Mouse (Mus musculus) erythroblast, embryonic 14.5 days (primary cell): ENCODE results near the gene Gm5737. TPM values are rescaled to one million over a fixed set of nuclear protein-coding genes. Genes with fewer than 3 reads are reported as not detected.
A peak's percentile ranks its signal among the peaks of the same experiment; 100 is the strongest.

Experiments used
- H3K27me3 ChIP-seq: 2 replicates; pipeline ENCODE4 v1.6.1; 2012; ENCODE audit warnings: inconsistent platforms; ENCODE audit not compliant: control insufficient read depth
- H3K36me3 ChIP-seq: 2 replicates; pipeline ENCODE4 v1.6.1; 2012; ENCODE audit warnings: mild to moderate bottlenecking, inconsistent platforms; ENCODE audit not compliant: control insufficient read depth
- H3K4me1 ChIP-seq: 2 replicates; pipeline ENCODE4 v1.6.1; 2012; ENCODE audit warnings: inconsistent platforms; ENCODE audit not compliant: control insufficient read depth
- H3K4me3 ChIP-seq: replicated peaks from 2 replicates; pipeline ENCODE3; 2012; ENCODE audit warnings: moderate library complexity, mild to moderate bottlenecking, inconsistent platforms
- H3K9me3 ChIP-seq: 2 replicates; pipeline ENCODE4 v1.6.1; 2012; ENCODE audit warnings: low read length, inconsistent platforms, mixed read lengths; ENCODE audit not compliant: control insufficient read depth
- GATA1 ChIP-seq: IDR thresholded peaks from 2 replicates; pipeline ENCODE4 v1.6.1; 2012; ENCODE audit warnings: low read length, inconsistent platforms, mixed read lengths
- TAL1 ChIP-seq: IDR thresholded peaks from 3 replicates; pipeline ENCODE4 v1.6.1; 2012; ENCODE audit warnings: low read length, inconsistent platforms, mixed read lengths
- polyA plus RNA-seq: library from polyadenylated mRNA; stranded (reverse); fragments of >175 nt; gene quantifications from 2 replicates; pipeline ENCODE4 v1.2.3, GENCODE M21; 2012

The Gm5737 gene
- polyA plus RNA-seq, 1 experiment: not detected

- H3K36me3 ChIP-seq: peaks cover 99% of the 10 kb centered on the region
- TF ChIP-seq GATA1 (no peak), TAL1 (no peak)
- no peaks in the 10 kb centered on the region for H3K27me3 ChIP-seq
Measured at GRCm38 (mm10) chr7:120870431-120871008, 58.4 kb downstream of the Gm5737 start.

GRCm38 (mm10) chr7:120873083-120873482 is 60.9 kb downstream of the Gm5737 start:
- Histone ChIP-seq H3K4me3 (no peak overlapping the region), H3K27me3 (no peaks in the 10 kb centered on the region), H3K36me3 (peaks cover 98% of the 10 kb centered on the region), H3K4me1 (peaks cover 94% of the 10 kb centered on the region), H3K9me3 (no peaks in the 10 kb centered on the region)
- no peak for TF ChIP-seq TAL1
- TF ChIP-seq GATA1: no peak

More at GRCm38 (mm10) chr7:120870431-120871008, 58.4 kb downstream of the Gm5737 start:
- Histone ChIP-seq H3K4me3 (no peak overlapping the region), H3K4me1 (peaks cover 96% of the 10 kb centered on the region), H3K9me3 (no peaks in the 10 kb centered on the region)

- Histone ChIP-seq H3K36me3 (peaks cover 98% of the 10 kb centered on the region), H3K9me3 (no peaks in the 10 kb centered on the region), H3K4me3 (peak overlapping the region; percentile 63), H3K27me3 (no peaks in the 10 kb centered on the region), H3K4me1 (peaks cover 93% of the 10 kb centered on the region)
- TF ChIP-seq GATA1 (no peak), TAL1 (no peak)
Measured at GRCm38 (mm10) chr7:120874021-120874420, 61.9 kb downstream of the Gm5737 start.

GRCm38 (mm10) chr7:120874764-120875539 is 62.8 kb downstream of the Gm5737 start:
- TF ChIP-seq GATA1: peak; percentile 96
- TF ChIP-seq TAL1: peak; percentile 97
- Histone ChIP-seq H3K4me3 (peak overlapping the region; percentile 63), H3K36me3 (peaks cover 99% of the 10 kb centered on the region), H3K9me3 (no peaks in the 10 kb centered on the region), H3K27me3 (no peaks in the 10 kb centered on the region), H3K4me1 (peaks cover 94% of the 10 kb centered on the region)

GRCm38 (mm10) chr7:120875540-120876388 is 63.6 kb downstream of the Gm5737 start:
- H3K4me1 ChIP-seq: peaks cover 94% of the 10 kb centered on the region
- peaks cover 99% of the 10 kb centered on the region for H3K36me3 ChIP-seq
- peak overlapping the region; percentile 63 for H3K4me3 ChIP-seq
- no peaks in the 10 kb centered on the region for H3K9me3 ChIP-seq
- TF ChIP-seq TAL1 (no peak), GATA1 (peak; percentile 35; the same call in 1 of the 2 replicates)
- no peaks in the 10 kb centered on the region for H3K27me3 ChIP-seq

- Histone ChIP-seq H3K4me1 (peaks cover 94% of the 10 kb centered on the region), H3K9me3 (no peaks in the 10 kb centered on the region), H3K36me3 (peaks cover 99% of the 10 kb centered on the region), H3K4me3 (peak overlapping the region; percentile 52), H3K27me3 (no peaks in the 10 kb centered on the region)
- TF ChIP-seq GATA1: no peak
- TF ChIP-seq TAL1: no peak
Measured at GRCm38 (mm10) chr7:120878271-120878670, 66.1 kb downstream of the Gm5737 start.

- peak overlapping the region; percentile 72 for H3K4me3 ChIP-seq
- peaks cover 99% of the 10 kb centered on the region for H3K36me3 ChIP-seq
- no peaks in the 10 kb centered on the region for H3K27me3 ChIP-seq
- no peaks in the 10 kb centered on the region; the same call in 1 of the 2 replicates for H3K9me3 ChIP-seq
- peaks cover 93% of the 10 kb centered on the region for H3K4me1 ChIP-seq
- TF ChIP-seq TAL1: no peak
- TF ChIP-seq GATA1: peak; percentile 92
Measured at GRCm38 (mm10) chr7:120879972-120880371, 67.8 kb downstream of the Gm5737 start.

- no peaks in the 10 kb centered on the region; the same call in 1 of the 2 replicates for H3K9me3 ChIP-seq
- H3K36me3 ChIP-seq: peaks cover 99% of the 10 kb centered on the region
- no peaks in the 10 kb centered on the region for H3K27me3 ChIP-seq
- peak overlapping the region; percentile 72 for H3K4me3 ChIP-seq
- TF ChIP-seq GATA1 (no peak), TAL1 (no peak)
- peaks cover 93% of the 10 kb centered on the region for H3K4me1 ChIP-seq
Measured at GRCm38 (mm10) chr7:120880770-120881169, 68.6 kb downstream of the Gm5737 start.

Other genes with a start within 250 kb of the Gm5737 start
- gene Uqcrc2, start 177.2 kb upstream of the Gm5737 start, polyA plus RNA-seq: 1.2 and 1.3 TPM in 2 replicates
- gene Pdzd9, start 142.0 kb upstream of the Gm5737 start, polyA plus RNA-seq: not detected in 2 replicates
- 2.9 and 4.6 TPM in 2 replicates for gene Mosmo, start 134.7 kb upstream of the Gm5737 start, polyA plus RNA-seq
- gene Vwa3a, start 73.0 kb upstream of the Gm5737 start, polyA plus RNA-seq: 0.02 TPM in 1 of 2 replicates, not detected in the other
- 24.6 and 28.0 TPM in 2 replicates for gene Eef2k, start 30.5 kb downstream of the Gm5737 start, polyA plus RNA-seq
- gene Polr3e, start 105.4 kb downstream of the Gm5737 start, polyA plus RNA-seq: 0.34 and 0.48 TPM in 2 replicates
- 61.1 and 71.7 TPM in 2 replicates for gene Cdr2, start 169.9 kb downstream of the Gm5737 start, polyA plus RNA-seq
- gene Mfsd13b, start 170.1 kb downstream of the Gm5737 start, polyA plus RNA-seq: not detected in 2 replicates
- gene Mettl9, start 222.1 kb downstream of the Gm5737 start, polyA plus RNA-seq: 2.2 and 2.3 TPM in 2 replicates